Mouse (Mus musculus): ENCODE measurements around the gene Colgalt2. TPM values are rescaled to one million over a fixed set of nuclear protein-coding genes. Genes with fewer than 3 reads are reported as not detected.

Colgalt2 gene
- polyA plus RNA-seq, 1 experiment: 0.63 TPM

- Histone ChIP-seq H3K27me3 (ENCODE audit: control insufficient read depth, insufficient read depth, low read length) (no peaks in the 10 kb centered on the region), H3K27ac (ENCODE audit: insufficient read depth, low read depth, low read length) (no peak overlapping the region), H3K36me3 (ENCODE audit: control insufficient read depth, insufficient read depth, low read length) (no peaks in the 10 kb centered on the region), H3K4me3 (ENCODE audit: low read depth, low read length) (no peak overlapping the region), H3K4me1 (ENCODE audit: control insufficient read depth, insufficient read depth, insufficient read length, low read length) (no peaks in the 10 kb centered on the region; the same call in 1 of the 2 replicates)
- TF ChIP-seq POLR2A (IDR thresholded peaks at IDR 0.05; ENCODE audit: low read depth, low read length) (no peak), CTCF (IDR thresholded peaks at IDR 0.05; ENCODE audit: extremely low read depth, insufficient read length, insufficient replicate concordance, low read depth, low read length) (peak; percentile 40; the same call in 1 of the 2 replicates)
- WGBS: 75% methylated on average over 4 of the region's 4 CpGs
These were observed 111.6 kb downstream of the Colgalt2 start for GRCm38 (mm10) chr1:152511237-152511636.

- Histone ChIP-seq H3K4me3 (ENCODE audit: low read depth, low read length) (no peak overlapping the region), H3K36me3 (ENCODE audit: control insufficient read depth, insufficient read depth, low read length) (no peaks in the 10 kb centered on the region), H3K4me1 (ENCODE audit: control insufficient read depth, insufficient read depth, insufficient read length, low read length) (no peaks in the 10 kb centered on the region; the same call in 1 of the 2 replicates), H3K27ac (ENCODE audit: insufficient read depth, low read depth, low read length) (no peak overlapping the region), H3K27me3 (ENCODE audit: control insufficient read depth, insufficient read depth, low read length) (no peaks in the 10 kb centered on the region)
- TF ChIP-seq POLR2A (IDR thresholded peaks at IDR 0.05; ENCODE audit: low read depth, low read length) (no peak), CTCF (IDR thresholded peaks at IDR 0.05; ENCODE audit: extremely low read depth, insufficient read length, insufficient replicate concordance, low read depth, low read length) (no peak)
- 58% methylated on average over 4 of the region's 4 CpGs for WGBS
These were observed 114.6 kb downstream of the Colgalt2 start for GRCm38 (mm10) chr1:152514256-152514655.

DNA sequence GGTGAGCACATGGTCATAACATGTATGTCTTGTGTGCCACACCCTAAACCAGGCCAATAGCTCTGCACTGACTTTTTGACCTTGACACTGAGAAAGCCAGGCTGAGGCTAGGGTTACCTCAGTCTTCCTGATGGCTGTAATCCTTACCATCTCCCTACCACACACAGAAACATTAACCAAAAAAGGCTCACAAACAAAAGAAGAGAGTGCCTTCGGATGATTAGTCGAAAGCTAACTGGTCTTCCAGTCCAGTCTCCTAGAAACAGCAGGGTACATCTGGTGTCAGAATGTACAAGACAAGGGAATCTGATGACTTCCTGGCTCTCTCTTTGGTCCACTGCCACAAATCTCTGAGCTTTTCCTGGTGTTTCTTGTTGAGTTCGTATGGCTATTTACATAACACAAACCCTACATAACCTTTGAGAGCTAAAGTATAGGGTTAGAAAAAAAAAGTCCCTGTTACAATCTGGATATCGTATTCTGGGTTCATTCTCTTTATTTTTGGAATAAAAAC lies 117.5 kb downstream of the Colgalt2 start:
- Histone ChIP-seq H3K27ac (ENCODE audit: insufficient read depth, low read depth, low read length) (no peak overlapping the region), H3K36me3 (ENCODE audit: control insufficient read depth, insufficient read depth, low read length) (no peaks in the 10 kb centered on the region), H3K4me3 (ENCODE audit: low read depth, low read length) (no peak overlapping the region), H3K27me3 (ENCODE audit: control insufficient read depth, insufficient read depth, low read length) (no peaks in the 10 kb centered on the region), H3K4me1 (ENCODE audit: control insufficient read depth, insufficient read depth, insufficient read length, low read length) (no peaks in the 10 kb centered on the region; the same call in 1 of the 2 replicates)
- 75% methylated on average over 4 of the region's 4 CpGs for WGBS
- TF ChIP-seq CTCF (IDR thresholded peaks at IDR 0.05; ENCODE audit: extremely low read depth, insufficient read length, insufficient replicate concordance, low read depth, low read length) (no peak), POLR2A (IDR thresholded peaks at IDR 0.05; ENCODE audit: low read depth, low read length) (no peak)

GRCm38 (mm10) chr1:152518971-152519370 lies 119.3 kb downstream of the Colgalt2 start:
- H3K27me3 ChIP-seq (ENCODE audit: control insufficient read depth, insufficient read depth, low read length): no peaks in the 10 kb centered on the region
- H3K27ac ChIP-seq (ENCODE audit: insufficient read depth, low read depth, low read length): no peak overlapping the region
- no peak overlapping the region for H3K4me3 ChIP-seq (ENCODE audit: low read depth, low read length)
- H3K4me1 ChIP-seq (ENCODE audit: control insufficient read depth, insufficient read depth, insufficient read length, low read length): no peaks in the 10 kb centered on the region; the same call in 1 of the 2 replicates
- no peaks in the 10 kb centered on the region for H3K36me3 ChIP-seq (ENCODE audit: control insufficient read depth, insufficient read depth, low read length)
- WGBS: 31% methylated on average over 8 of the region's 8 CpGs
- TF ChIP-seq POLR2A (IDR thresholded peaks at IDR 0.05; ENCODE audit: low read depth, low read length) (no peak), CTCF (IDR thresholded peaks at IDR 0.05; ENCODE audit: extremely low read depth, insufficient read length, insufficient replicate concordance, low read depth, low read length) (no peak)

- 81% methylated on average over 16 of the region's 16 CpGs for WGBS
- Histone ChIP-seq H3K4me3 (ENCODE audit: low read depth, low read length) (no peak overlapping the region), H3K36me3 (ENCODE audit: control insufficient read depth, insufficient read depth, low read length) (no peaks in the 10 kb centered on the region), H3K27me3 (ENCODE audit: control insufficient read depth, insufficient read depth, low read length) (no peaks in the 10 kb centered on the region), H3K27ac (ENCODE audit: insufficient read depth, low read depth, low read length) (no peak overlapping the region), H3K4me1 (ENCODE audit: control insufficient read depth, insufficient read depth, insufficient read length, low read length) (no peaks in the 10 kb centered on the region; the same call in 1 of the 2 replicates)
- TF ChIP-seq POLR2A (IDR thresholded peaks at IDR 0.05; ENCODE audit: low read depth, low read length) (no peak), CTCF (IDR thresholded peaks at IDR 0.05; ENCODE audit: extremely low read depth, insufficient read length, insufficient replicate concordance, low read depth, low read length) (peak; percentile 54; the same call in 1 of the 2 replicates)
These were observed 121.4 kb downstream of the Colgalt2 start for GRCm38 (mm10) chr1:152520798-152521575.

DNA sequence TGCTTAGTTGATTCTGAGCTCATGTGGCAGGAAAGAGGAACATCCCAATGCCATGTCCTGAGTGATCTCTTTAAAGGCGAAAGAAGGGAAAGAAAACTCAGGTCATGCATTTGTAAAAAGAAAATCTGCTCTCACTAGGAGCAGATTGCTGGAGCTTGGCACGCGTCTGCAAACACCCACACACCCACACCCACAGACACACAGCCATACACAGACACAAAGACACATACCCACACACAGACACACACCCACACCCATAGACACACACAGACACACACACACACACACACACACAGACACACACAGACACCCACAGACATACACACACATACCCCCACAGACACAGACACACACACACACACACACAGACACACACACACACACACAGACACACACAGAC lies 122.6 kb downstream of the Colgalt2 start:
- H3K4me1 ChIP-seq (ENCODE audit: control insufficient read depth, insufficient read depth, insufficient read length, low read length): no peaks in the 10 kb centered on the region; the same call in 1 of the 2 replicates
- no peaks in the 10 kb centered on the region for H3K36me3 ChIP-seq (ENCODE audit: control insufficient read depth, insufficient read depth, low read length)
- no peaks in the 10 kb centered on the region for H3K27me3 ChIP-seq (ENCODE audit: control insufficient read depth, insufficient read depth, low read length)
- WGBS: 92% methylated on average over 3 of the region's 3 CpGs
- H3K4me3 ChIP-seq (ENCODE audit: low read depth, low read length): no peak overlapping the region
- TF ChIP-seq CTCF (IDR thresholded peaks at IDR 0.05; ENCODE audit: extremely low read depth, insufficient read length, insufficient replicate concordance, low read depth, low read length): no peak
- no peak overlapping the region for H3K27ac ChIP-seq (ENCODE audit: insufficient read depth, low read depth, low read length)

GRCm38 (mm10) chr1:152523292-152523691 lies 123.7 kb downstream of the Colgalt2 start:
- no peak overlapping the region for H3K27ac ChIP-seq (ENCODE audit: insufficient read depth, low read depth, low read length)
- H3K4me3 ChIP-seq (ENCODE audit: low read depth, low read length): no peak overlapping the region
- H3K36me3 ChIP-seq (ENCODE audit: control insufficient read depth, insufficient read depth, low read length): no peaks in the 10 kb centered on the region
- WGBS: 20% methylated on average over 11 of the region's 11 CpGs
- TF ChIP-seq POLR2A (IDR thresholded peaks at IDR 0.05; ENCODE audit: low read depth, low read length) (no peak), CTCF (IDR thresholded peaks at IDR 0.05; ENCODE audit: extremely low read depth, insufficient read length, insufficient replicate concordance, low read depth, low read length) (no peak)
- no peaks in the 10 kb centered on the region; the same call in 1 of the 2 replicates for H3K4me1 ChIP-seq (ENCODE audit: control insufficient read depth, insufficient read depth, insufficient read length, low read length)
- no peaks in the 10 kb centered on the region for H3K27me3 ChIP-seq (ENCODE audit: control insufficient read depth, insufficient read depth, low read length)

Data from small intestine, adult 2 months (tissue).